Mouse (Mus musculus) heart, embryonic 12.5 days (tissue): ENCODE measurements at regions not wholly inside any gene's neighbourhood (a gene's known extent, or its start where the extent isn't known, plus 50 kb on each side); places are given as distances from the start of the nearest gene placed in this dataset.

ENCODE experiments used
- ATAC-seq: fragments of 200-750 bp; cut with Nextera tagmentation; 2 replicates; pipeline ENCODE4 v1.8.0; 2017; ENCODE audit warnings: moderate TSS enrichment, moderate library complexity; ENCODE audit not compliant: insufficient number of reproducible peaks, low FRiP score
- H3K27ac ChIP-seq: fragments of 300-500 bp; sonication (generic); 2 replicates; pipeline ENCODE4 v1.5.1; 2016; ENCODE audit warnings: mild to moderate bottlenecking, moderate library complexity; ENCODE audit not compliant: poor library complexity, severe bottlenecking
- H3K27me3 ChIP-seq: fragments of 300-500 bp; sonication (generic); replicated peaks from 2 replicates; pipeline ENCODE4 v1.6.1; 2016; ENCODE audit warnings: mild to moderate bottlenecking, moderate library complexity
- H3K36me3 ChIP-seq: fragments of 300-500 bp; sonication (generic); 2 replicates; pipeline ENCODE4 v1.6.1; 2016; ENCODE audit warnings: mild to moderate bottlenecking, moderate library complexity
- H3K4me1 ChIP-seq: fragments of 300-500 bp; sonication (generic); replicated peaks from 2 replicates; pipeline ENCODE4 v1.6.1; 2016; ENCODE audit warnings: mild to moderate bottlenecking
- H3K4me2 ChIP-seq: fragments of 300-500 bp; sonication (generic); 2 replicates; pipeline ENCODE4 v1.6.1; 2016; ENCODE audit warnings: mild to moderate bottlenecking, moderate library complexity
- H3K4me3 ChIP-seq: fragments of 300-500 bp; sonication (generic); 2 replicates; pipeline ENCODE4 v1.5.1; 2016; ENCODE audit warnings: mild to moderate bottlenecking
- H3K9ac ChIP-seq: fragments of 300-500 bp; sonication (generic); 2 replicates; pipeline ENCODE4 v1.6.1; 2016; ENCODE audit warnings: mild to moderate bottlenecking, moderate library complexity
- H3K9me3 ChIP-seq: fragments of 300-500 bp; sonication (generic); replicated peaks from 2 replicates; pipeline ENCODE4 v1.6.1; 2016; ENCODE audit warnings: mild to moderate bottlenecking, moderate library complexity
- WGBS: fragments of 180-500 bp; shearing (Covaris S2); methylation state at CpG from one replicate; pipeline ENCODE4 v1.1.7; 2016; 5-methylcytosine and 5-hydroxymethylcytosine counted together

GRCm38 (mm10) chrX:17714534-17714933 is 142.4 kb upstream of the Fundc1 start:
- no peak overlapping the region for H3K27ac ChIP-seq
- WGBS, result 63% methylated on average over 1 of the region's 1 CpGs
- no peak overlapping the region for H3K4me2 ChIP-seq
- no peak overlapping the region for H3K4me3 ChIP-seq
- H3K9ac ChIP-seq, result no peak overlapping the region
- ATAC-seq, result no peak
- H3K9me3 ChIP-seq, result no peaks in the 10 kb centered on the region
- no peaks in the 10 kb centered on the region for H3K27me3 ChIP-seq
- no peaks in the 10 kb centered on the region for H3K4me1 ChIP-seq
- no peaks in the 10 kb centered on the region for H3K36me3 ChIP-seq

- H3K27me3 ChIP-seq, result no peaks in the 10 kb centered on the region
- no peak overlapping the region for H3K9ac ChIP-seq
- ATAC-seq, result no peak
- H3K9me3 ChIP-seq, result no peaks in the 10 kb centered on the region
- 71% methylated on average over 2 of the region's 2 CpGs for WGBS
- no peaks in the 10 kb centered on the region for H3K36me3 ChIP-seq
- no peak overlapping the region for H3K4me3 ChIP-seq
- H3K4me1 ChIP-seq, result no peaks in the 10 kb centered on the region
- no peak overlapping the region for H3K4me2 ChIP-seq
- no peak overlapping the region for H3K27ac ChIP-seq
These were observed 140.8 kb upstream of the Fundc1 start for GRCm38 (mm10) chrX:17712919-17713318.

- Histone ChIP-seq H3K27me3 (no peaks in the 10 kb centered on the region), H3K9me3 (no peaks in the 10 kb centered on the region), H3K4me1 (no peaks in the 10 kb centered on the region), H3K4me3 (no peak overlapping the region), H3K27ac (no peak overlapping the region), H3K4me2 (no peak overlapping the region), H3K9ac (no peak overlapping the region), H3K36me3 (no peaks in the 10 kb centered on the region)
- ATAC-seq, result no peak
These were observed 140.3 kb upstream of the Fundc1 start for GRCm38 (mm10) chrX:17712475-17712874.
